Mouse (Mus musculus) T-helper 2 cell (primary cell): ENCODE measurements at regions not wholly inside any gene's neighbourhood (a gene's known extent, or its start where the extent isn't known, plus 50 kb on each side); places are given as distances from the start of the nearest gene placed in this dataset.

Source experiments
- in situ Hi-C: fragments of 300-600 bp; cut with MboI, MseI; formaldehyde crosslinking; loops from one replicate; pipeline ENCODE4 v1.15.1; 2025; ENCODE audit warnings: high pct_unique_total_duplicates

- in situ Hi-C loops: no loop called here
Measured at GRCm38 (mm10) chr6:100390258-100390910, 103.1 kb upstream of the Rybp start.

GRCm38 (mm10) chr6:100387042-100387441 is 99.8 kb upstream of the Rybp start:
- in situ Hi-C loops: no loop called here

- in situ Hi-C loops: no loop called here
Measured at GRCm38 (mm10) chr6:100385640-100386039, 98.4 kb upstream of the Rybp start.

- in situ Hi-C loops: no loop called here
Measured at GRCm38 (mm10) chr6:100381046-100381445, 93.8 kb upstream of the Rybp start.

- in situ Hi-C loops: no loop called here
Measured at GRCm38 (mm10) chr6:100380536-100380935, 93.3 kb upstream of the Rybp start.

GRCm38 (mm10) chr6:100379792-100380191 is 92.5 kb upstream of the Rybp start:
- in situ Hi-C loops: loop anchor here (10.0 kb wide), 1 partner anchor 1435 kb away; no protein-coding TSS in a partner anchor

- in situ Hi-C loops: loop anchor here (10.0 kb wide), 1 partner anchor 1434 kb away; no protein-coding TSS in a partner anchor
Measured at GRCm38 (mm10) chr6:100378533-100378874, 91.2 kb upstream of the Rybp start.

- in situ Hi-C loops: loop anchor here (10.0 kb wide), 1 partner anchor 1433 kb away; no protein-coding TSS in a partner anchor
Measured at GRCm38 (mm10) chr6:100377828-100378532, 90.7 kb upstream of the Rybp start.

- in situ Hi-C loops: loop anchor here (10.0 kb wide), 1 partner anchor 1432 kb away; no protein-coding TSS in a partner anchor
Measured at GRCm38 (mm10) chr6:100376656-100377055, 89.4 kb upstream of the Rybp start.

GRCm38 (mm10) chr6:100370828-100371227 is 83.5 kb upstream of the Rybp start:
- in situ Hi-C loops: loop anchor here (10.0 kb wide), 1 partner anchor 1426 kb away; no protein-coding TSS in a partner anchor

GRCm38 (mm10) chr6:100370358-100370757 is 83.1 kb upstream of the Rybp start:
- in situ Hi-C loops: loop anchor here (10.0 kb wide), 1 partner anchor 1426 kb away; no protein-coding TSS in a partner anchor

- in situ Hi-C loops: no loop called here
Measured at GRCm38 (mm10) chr6:100366231-100366630, 78.9 kb upstream of the Rybp start.

GRCm38 (mm10) chr6:100365791-100366190 is 78.5 kb upstream of the Rybp start:
- in situ Hi-C loops: no loop called here

GRCm38 (mm10) chr6:100363683-100364082 is 76.4 kb upstream of the Rybp start:
- in situ Hi-C loops: no loop called here

- in situ Hi-C loops: no loop called here
Measured at GRCm38 (mm10) chr6:100356617-100357399, 69.5 kb upstream of the Rybp start.

GRCm38 (mm10) chr6:100355858-100356257 is 68.6 kb upstream of the Rybp start:
- in situ Hi-C loops: no loop called here

- in situ Hi-C loops: no loop called here
Measured at GRCm38 (mm10) chr6:100347481-100347880, 60.2 kb upstream of the Rybp start.

GRCm38 (mm10) chr6:100345073-100345472 is 57.8 kb upstream of the Rybp start:
- in situ Hi-C loops: no loop called here

- in situ Hi-C loops: no loop called here
Measured at GRCm38 (mm10) chr6:100341305-100342290, 54.3 kb upstream of the Rybp start.

GRCm38 (mm10) chr6:100338291-100338690 is 51.0 kb upstream of the Rybp start:
- in situ Hi-C loops: no loop called here
